Mouse (Mus musculus): ENCODE data around the gene Prss30. TPM values are rescaled to one million over a fixed set of nuclear protein-coding genes. Genes with fewer than 3 reads are reported as not detected.

Gene Prss30
- polyA plus RNA-seq (2015; fragmentation: Nextera tagmentation; extraction: Ambion mirVana), result not detected in 2 replicates

GRCm38 (mm10) chr17:23980297-23980909 lies at the start of gene Prss30:
Gene Prss30 (minus strand): TSS chr17:23980566.
- no peaks in the 10 kb centered on the region for H3K36me3 ChIP-seq
- no peaks in the 10 kb centered on the region for H3K9me3 ChIP-seq
- no peak for ATAC-seq (ENCODE audit: low FRiP score, low read depth)
- H3K27ac ChIP-seq, result no peak within 1 kb of the TSS
- no peak within 1 kb of the TSS for H3K4me3 ChIP-seq
- H3K27me3 ChIP-seq, result no peaks in the 10 kb centered on the region
- H3K9ac ChIP-seq, result no peak within 1 kb of the TSS
- H3K4me1 ChIP-seq, result no peaks in the 10 kb centered on the region
- H3K4me2 ChIP-seq (replicated peaks), result no peak within 1 kb of the TSS
- 80% methylated on average over 10 of the region's 10 CpGs for WGBS

GRCm38 (mm10) chr17:24029477-24029876 lies 49.1 kb upstream of the Prss30 start:
- Histone ChIP-seq H3K27ac (no peak overlapping the region), H3K9ac (no peak overlapping the region), H3K27me3 (no peaks in the 10 kb centered on the region), H3K36me3 (no peaks in the 10 kb centered on the region), H3K4me2 (replicated peaks) (no peak overlapping the region), H3K4me3 (no peak overlapping the region), H3K9me3 (no peaks in the 10 kb centered on the region), H3K4me1 (no peaks in the 10 kb centered on the region)
- no peak for ATAC-seq (ENCODE audit: low FRiP score, low read depth)
- WGBS, result 82% methylated on average over 7 of the region's 7 CpGs

GRCm38 (mm10) chr17:24021375-24022199 lies 41.2 kb upstream of the Prss30 start:
- Histone ChIP-seq H3K9me3 (no peaks in the 10 kb centered on the region), H3K4me1 (peaks cover 10% of the 10 kb centered on the region; the same call in 1 of the 2 replicates), H3K9ac (no peak overlapping the region), H3K4me3 (no peak overlapping the region), H3K4me2 (replicated peaks) (no peak overlapping the region), H3K36me3 (no peaks in the 10 kb centered on the region), H3K27me3 (no peaks in the 10 kb centered on the region), H3K27ac (no peak overlapping the region)
- WGBS, result 75% methylated on average over 5 of the region's 5 CpGs
- no peak for ATAC-seq (ENCODE audit: low FRiP score, low read depth)

- Histone ChIP-seq H3K9ac (no peak overlapping the region), H3K4me2 (replicated peaks) (no peak overlapping the region), H3K27ac (no peak overlapping the region), H3K4me1 (peaks cover 10% of the 10 kb centered on the region; the same call in 1 of the 2 replicates), H3K9me3 (no peaks in the 10 kb centered on the region), H3K4me3 (no peak overlapping the region), H3K36me3 (no peaks in the 10 kb centered on the region), H3K27me3 (no peaks in the 10 kb centered on the region)
- 27% methylated on average over 6 of the region's 6 CpGs for WGBS
- peak; percentile 59; the same call in 1 of the 2 replicates for ATAC-seq (ENCODE audit: low FRiP score, low read depth)
Measured at GRCm38 (mm10) chr17:24020696-24021095, 40.3 kb upstream of the Prss30 start.

- no peaks in the 10 kb centered on the region for H3K27me3 ChIP-seq
Measured at GRCm38 (mm10) chr17:24015727-24016126, 35.4 kb upstream of the Prss30 start.

GRCm38 (mm10) chr17:24014433-24014965 lies 34.1 kb upstream of the Prss30 start:
- H3K36me3 ChIP-seq, result no peaks in the 10 kb centered on the region
- H3K27me3 ChIP-seq, result no peaks in the 10 kb centered on the region
- H3K4me3 ChIP-seq, result no peak overlapping the region
- WGBS, result 85% methylated on average over 5 of the region's 5 CpGs
- no peak overlapping the region for H3K4me2 ChIP-seq (replicated peaks)
- no peak overlapping the region for H3K27ac ChIP-seq
- H3K4me1 ChIP-seq, result no peaks in the 10 kb centered on the region
- no peaks in the 10 kb centered on the region for H3K9me3 ChIP-seq
- no peak overlapping the region for H3K9ac ChIP-seq
- ATAC-seq (ENCODE audit: low FRiP score, low read depth), result no peak

More at GRCm38 (mm10) chr17:24015727-24016126, 35.4 kb upstream of the Prss30 start:
- no peak overlapping the region for H3K9ac ChIP-seq
- H3K4me2 ChIP-seq (replicated peaks), result no peak overlapping the region
- no peak overlapping the region for H3K27ac ChIP-seq
- no peaks in the 10 kb centered on the region for H3K36me3 ChIP-seq
- 0 out of 2 replicates have a peak, but pooled peaks cover 1% of the 10 kb centered on the region for H3K4me1 ChIP-seq
- 31% methylated on average over 14 of the region's 14 CpGs for WGBS
- H3K4me3 ChIP-seq, result no peak overlapping the region
- no peaks in the 10 kb centered on the region for H3K9me3 ChIP-seq
- no peak for ATAC-seq (ENCODE audit: low FRiP score, low read depth)

GRCm38 (mm10) chr17:24012921-24013320 lies 32.6 kb upstream of the Prss30 start:
- no peak overlapping the region for H3K4me3 ChIP-seq
- H3K27ac ChIP-seq, result no peak overlapping the region
- no peaks in the 10 kb centered on the region for H3K27me3 ChIP-seq
- WGBS, result 80% methylated on average over 2 of the region's 2 CpGs
- H3K9ac ChIP-seq, result no peak overlapping the region
- no peak overlapping the region for H3K4me2 ChIP-seq (replicated peaks)
- ATAC-seq (ENCODE audit: low FRiP score, low read depth), result no peak
- no peaks in the 10 kb centered on the region for H3K36me3 ChIP-seq
- H3K9me3 ChIP-seq, result no peaks in the 10 kb centered on the region
- H3K4me1 ChIP-seq, result no peaks in the 10 kb centered on the region

GRCm38 (mm10) chr17:24009617-24010016 lies 29.3 kb upstream of the Prss30 start:
- Histone ChIP-seq H3K27ac (no peak overlapping the region), H3K4me2 (replicated peaks) (no peak overlapping the region), H3K27me3 (no peaks in the 10 kb centered on the region), H3K4me3 (no peak overlapping the region), H3K9me3 (peaks cover 4% of the 10 kb centered on the region; the same call in 1 of the 2 replicates), H3K36me3 (no peaks in the 10 kb centered on the region), H3K4me1 (no peaks in the 10 kb centered on the region), H3K9ac (no peak overlapping the region)
- 47% methylated on average over 5 of the region's 5 CpGs for WGBS
- no peak for ATAC-seq (ENCODE audit: low FRiP score, low read depth)

- Histone ChIP-seq H3K4me3 (no peak overlapping the region), H3K36me3 (no peaks in the 10 kb centered on the region), H3K9ac (no peak overlapping the region), H3K4me2 (replicated peaks) (no peak overlapping the region), H3K9me3 (peaks cover 4% of the 10 kb centered on the region; the same call in 1 of the 2 replicates), H3K27me3 (no peaks in the 10 kb centered on the region), H3K4me1 (no peaks in the 10 kb centered on the region), H3K27ac (no peak overlapping the region)
- WGBS, result 64% methylated on average over 4 of the region's 4 CpGs
- ATAC-seq (ENCODE audit: low FRiP score, low read depth), result no peak
Measured at GRCm38 (mm10) chr17:24008105-24008504, 27.7 kb upstream of the Prss30 start.

GRCm38 (mm10) chr17:24007391-24007790 lies 27.0 kb upstream of the Prss30 start:
- Histone ChIP-seq H3K4me1 (no peaks in the 10 kb centered on the region), H3K4me2 (replicated peaks) (no peak overlapping the region), H3K27ac (no peak overlapping the region), H3K36me3 (no peaks in the 10 kb centered on the region), H3K9ac (no peak overlapping the region), H3K9me3 (peaks cover 4% of the 10 kb centered on the region; the same call in 1 of the 2 replicates), H3K27me3 (no peaks in the 10 kb centered on the region), H3K4me3 (no peak overlapping the region)
- 72% methylated on average over 1 of the region's 1 CpGs for WGBS
- ATAC-seq (ENCODE audit: low FRiP score, low read depth), result no peak

- WGBS, result 51% methylated on average over 2 of the region's 2 CpGs
- ATAC-seq (ENCODE audit: low FRiP score, low read depth), result no peak
- no peaks in the 10 kb centered on the region for H3K4me1 ChIP-seq
Measured at GRCm38 (mm10) chr17:24006930-24007329, 26.6 kb upstream of the Prss30 start.

GRCm38 (mm10) chr17:24005049-24005448 lies 24.7 kb upstream of the Prss30 start:
- Histone ChIP-seq H3K9me3 (peaks cover 4% of the 10 kb centered on the region; the same call in 1 of the 2 replicates), H3K27ac (no peak overlapping the region), H3K36me3 (no peaks in the 10 kb centered on the region), H3K4me3 (no peak overlapping the region), H3K4me2 (replicated peaks) (no peak overlapping the region), H3K4me1 (no peaks in the 10 kb centered on the region), H3K27me3 (no peaks in the 10 kb centered on the region), H3K9ac (no peak overlapping the region)
- WGBS, result 96% methylated on average over 3 of the region's 3 CpGs
- ATAC-seq (ENCODE audit: low FRiP score, low read depth), result no peak

More at GRCm38 (mm10) chr17:24006930-24007329, 26.6 kb upstream of the Prss30 start:
- Histone ChIP-seq H3K36me3 (no peaks in the 10 kb centered on the region), H3K27me3 (no peaks in the 10 kb centered on the region), H3K4me2 (replicated peaks) (no peak overlapping the region), H3K27ac (no peak overlapping the region), H3K9me3 (peaks cover 4% of the 10 kb centered on the region; the same call in 1 of the 2 replicates), H3K4me3 (no peak overlapping the region), H3K9ac (no peak overlapping the region)

Data from limb, embryonic 13.5 days (tissue).